Mouse (Mus musculus): ENCODE measurements around the gene As3mt. TPM values are rescaled to one million over a fixed set of nuclear protein-coding genes. Genes with fewer than 3 reads are reported as not detected.

As3mt gene
- polyA plus RNA-seq, 2 experiments, result 16.2 to 26.8 TPM

DNA sequence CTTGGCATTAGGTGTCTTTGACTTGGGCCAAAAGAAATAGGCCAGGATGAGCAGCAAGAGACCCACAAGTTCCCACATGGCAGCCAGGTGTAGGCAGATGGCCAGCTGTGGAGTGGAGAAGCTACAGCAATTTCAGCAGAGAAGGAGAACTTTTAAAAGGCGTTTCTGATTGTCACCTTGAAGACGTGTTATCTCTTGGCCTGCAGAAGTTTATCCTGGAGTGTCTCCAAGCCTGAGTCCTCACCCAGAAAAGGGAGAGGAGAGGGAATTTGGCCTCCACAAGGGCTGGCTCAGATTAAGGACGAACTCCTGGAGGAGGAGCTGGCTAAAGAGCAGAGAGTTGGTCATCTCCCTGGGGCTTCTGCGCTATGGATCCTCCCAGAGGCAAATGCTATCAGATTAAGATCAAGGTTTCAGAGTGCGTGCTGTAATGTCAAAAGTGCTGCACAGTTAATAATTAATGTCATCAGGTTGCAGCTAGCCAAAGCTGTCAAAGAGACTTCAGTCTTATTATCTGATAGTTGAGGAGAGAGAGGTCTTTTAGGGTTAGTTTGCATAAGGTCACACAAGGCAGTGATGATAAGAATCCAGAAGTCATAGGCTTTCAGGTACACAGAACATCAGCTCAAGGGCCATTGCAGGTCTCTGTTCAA is 34.4 kb upstream of the As3mt start, which contains the start of gene Cyp17a1:
Gene Cyp17a1, minus strand, starts transcription at position 407 of the 653 bp plus-strand sequence.
- no peaks in the 10 kb centered on the region for H3K36me3 ChIP-seq (ENCODE audit: control insufficient read depth, insufficient read depth, low read length)
- H3K9me3 ChIP-seq (ENCODE audit: control insufficient read depth, low read length), result no peaks in the 10 kb centered on the region
- 62% methylated on average over 5 of the region's 5 CpGs for WGBS
- H3K27me3 ChIP-seq (ENCODE audit: control insufficient read depth, insufficient read depth, low read length), result no peaks in the 10 kb centered on the region
- ATAC-seq (ENCODE audit: low FRiP score, low read depth) (no peak), DNase-seq (ENCODE audit: low spot score) (no peak)
- TF ChIP-seq POLR2A (IDR thresholded peaks at IDR 0.05; ENCODE audit: borderline replicate concordance, extremely low read depth, insufficient read depth, insufficient read length), result no peak
- no peak within 1 kb of the TSS for H3K9ac ChIP-seq (ENCODE audit: low read depth, low read length, severe bottlenecking)
- no peak within 1 kb of the TSS for H3K27ac ChIP-seq (replicated peaks; ENCODE audit: low read depth, low read length)
- H3K4me2 ChIP-seq (replicated peaks; ENCODE audit: low read depth, low read length, severe bottlenecking), result no peak within 1 kb of the TSS
- H3K4me1 ChIP-seq (ENCODE audit: control insufficient read depth, insufficient read depth, low read length), result no peaks in the 10 kb centered on the region
- H3K4me3 ChIP-seq (replicated peaks; ENCODE audit: low read length), result no peak within 1 kb of the TSS

DNA sequence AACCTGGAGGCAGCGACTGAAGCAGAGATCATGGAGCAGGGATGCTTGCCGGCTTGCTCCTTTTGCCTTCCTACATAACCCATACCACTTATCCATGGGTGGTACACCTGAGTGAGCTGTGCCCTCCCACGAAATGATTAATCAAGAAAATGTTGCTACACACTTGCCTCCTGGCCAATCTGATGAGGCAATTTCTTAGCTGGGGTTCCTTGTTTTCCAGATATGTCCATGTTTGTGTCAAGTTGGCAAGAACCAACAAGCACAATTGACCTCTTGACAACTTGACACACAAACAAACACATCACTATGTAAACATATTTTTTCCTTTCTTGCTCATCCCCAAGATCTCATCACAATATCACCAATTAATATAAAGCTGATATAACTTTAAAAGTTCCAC is 31.6 kb upstream of the As3mt start:
- ATAC-seq (ENCODE audit: low FRiP score, low read depth) (no peak), DNase-seq (ENCODE audit: low spot score) (no peak)
- Histone ChIP-seq H3K9me3 (ENCODE audit: control insufficient read depth, low read length) (no peaks in the 10 kb centered on the region), H3K36me3 (ENCODE audit: control insufficient read depth, insufficient read depth, low read length) (no peaks in the 10 kb centered on the region), H3K4me2 (replicated peaks; ENCODE audit: low read depth, low read length, severe bottlenecking) (no peak overlapping the region), H3K27me3 (ENCODE audit: control insufficient read depth, insufficient read depth, low read length) (no peaks in the 10 kb centered on the region), H3K4me1 (ENCODE audit: control insufficient read depth, insufficient read depth, low read length) (no peaks in the 10 kb centered on the region), H3K27ac (replicated peaks; ENCODE audit: low read depth, low read length) (no peak overlapping the region), H3K4me3 (replicated peaks; ENCODE audit: low read length) (no peak overlapping the region), H3K9ac (ENCODE audit: low read depth, low read length, severe bottlenecking) (no peak overlapping the region)
- WGBS, result 73% methylated on average over 3 of the region's 3 CpGs
- no peak for TF ChIP-seq POLR2A (IDR thresholded peaks at IDR 0.05; ENCODE audit: borderline replicate concordance, extremely low read depth, insufficient read depth, insufficient read length)

DNA sequence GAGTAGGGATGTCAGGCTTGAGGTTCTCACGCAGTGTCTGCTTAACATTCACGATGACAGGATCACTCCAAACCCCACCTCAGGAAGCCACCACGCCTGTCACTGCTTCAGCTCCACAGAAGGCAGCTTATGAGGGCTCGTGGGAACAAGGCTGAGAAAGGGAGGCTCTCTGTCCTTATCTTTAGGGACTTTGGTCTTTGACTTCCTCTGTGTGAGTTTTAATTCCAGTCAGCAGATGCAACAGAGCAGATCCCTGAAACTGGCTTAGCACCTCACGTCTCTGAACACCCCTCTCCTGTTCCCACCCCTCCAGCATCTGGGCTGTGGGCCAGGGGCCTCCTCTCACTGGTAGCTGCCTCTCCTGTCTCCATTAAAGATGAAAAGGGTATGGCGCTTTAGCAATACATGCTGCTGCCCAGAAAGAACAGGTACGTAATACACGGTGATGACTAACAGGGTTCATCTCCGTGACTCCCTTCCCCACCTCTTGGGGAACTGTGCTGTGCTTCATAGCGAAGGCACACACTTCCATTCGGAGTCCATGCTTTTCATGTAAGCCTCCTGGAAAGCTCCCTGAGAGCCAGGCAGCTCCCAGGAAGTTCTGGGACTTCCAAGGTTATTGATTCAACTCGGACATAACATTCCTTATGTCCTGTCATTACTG is 27.4 kb upstream of the As3mt start:
- ATAC-seq (ENCODE audit: low FRiP score, low read depth), result no peak
- no peak for DNase-seq (ENCODE audit: low spot score)
- WGBS, result 56% methylated on average over 12 of the region's 12 CpGs

DNA sequence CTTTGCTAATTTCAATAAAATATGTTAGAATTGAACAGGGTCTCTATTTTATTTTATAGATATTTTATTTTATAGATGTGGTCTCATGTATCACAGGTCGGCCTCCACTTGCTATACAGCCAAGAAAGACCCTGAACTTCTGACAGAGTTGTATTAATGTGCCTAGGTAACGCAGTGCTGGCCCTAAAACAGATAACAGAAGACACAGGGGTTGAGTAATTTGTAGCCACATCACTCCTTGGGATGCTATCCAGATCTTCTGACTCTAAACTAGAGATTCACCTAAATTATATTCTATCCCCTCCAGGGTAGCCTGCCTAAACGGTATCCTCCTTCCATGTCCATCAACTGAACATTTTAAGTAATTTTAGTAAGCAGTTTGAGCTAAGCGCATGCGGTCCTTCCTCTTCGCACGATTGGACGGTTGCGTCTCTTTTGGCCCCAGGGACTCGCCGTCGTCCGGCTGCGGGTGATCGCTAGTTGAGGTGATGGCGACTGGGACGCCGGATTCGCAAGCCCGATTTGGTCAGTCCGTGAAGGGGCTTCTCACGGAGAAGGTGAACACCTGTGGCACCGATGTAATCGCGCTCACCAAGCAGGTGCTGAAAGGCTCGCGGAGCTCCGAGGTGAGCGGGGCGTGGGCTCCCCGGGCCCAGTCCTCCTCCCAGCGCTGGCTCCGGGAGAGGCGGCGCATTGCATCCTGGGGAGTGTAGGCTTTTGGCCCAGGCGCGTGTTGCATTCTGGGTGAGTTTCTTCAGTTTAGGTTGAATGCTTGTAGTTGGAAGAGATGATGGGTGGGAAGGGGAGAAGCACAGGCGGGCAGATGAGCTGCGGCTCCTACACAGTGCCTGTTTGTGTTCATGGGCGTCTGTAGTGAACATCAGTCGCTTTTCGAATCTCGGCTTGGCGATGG is 17.5 kb upstream of the As3mt start, which contains the start of gene Borcs7:
Gene Borcs7, plus strand, starts transcription at position 447 of the 913 bp plus-strand sequence.
- Histone ChIP-seq H3K27ac (replicated peaks; ENCODE audit: low read depth, low read length) (peak within 1 kb of the TSS; percentile 74), H3K9me3 (ENCODE audit: control insufficient read depth, low read length) (no peaks in the 10 kb centered on the region), H3K4me3 (replicated peaks; ENCODE audit: low read length) (peak within 1 kb of the TSS; percentile 67), H3K9ac (ENCODE audit: low read depth, low read length, severe bottlenecking) (peak within 1 kb of the TSS; percentile 81), H3K36me3 (ENCODE audit: control insufficient read depth, insufficient read depth, low read length) (no peaks in the 10 kb centered on the region), H3K4me2 (replicated peaks; ENCODE audit: low read depth, low read length, severe bottlenecking) (peak within 1 kb of the TSS; percentile 61), H3K4me1 (ENCODE audit: control insufficient read depth, insufficient read depth, low read length) (peaks cover 9% of the 10 kb centered on the region), H3K27me3 (ENCODE audit: control insufficient read depth, insufficient read depth, low read length) (no peaks in the 10 kb centered on the region)
- TF ChIP-seq POLR2A (IDR thresholded peaks at IDR 0.05; ENCODE audit: borderline replicate concordance, extremely low read depth, insufficient read depth, insufficient read length), result 0 out of 2 replicates have a peak, but pooled peaks have one; percentile 50
- peak; percentile 96 for ATAC-seq (ENCODE audit: low FRiP score, low read depth)
- DNase-seq (ENCODE audit: low spot score), result peak; percentile 90
- WGBS, result 2% methylated on average over 44 of the region's 44 CpGs

More for the DNA sequence above, 27.4 kb upstream of the As3mt start:
- Histone ChIP-seq H3K27ac (replicated peaks; ENCODE audit: low read depth, low read length) (no peak overlapping the region), H3K4me3 (replicated peaks; ENCODE audit: low read length) (no peak overlapping the region), H3K9me3 (ENCODE audit: control insufficient read depth, low read length) (no peaks in the 10 kb centered on the region), H3K4me2 (replicated peaks; ENCODE audit: low read depth, low read length, severe bottlenecking) (no peak overlapping the region), H3K9ac (ENCODE audit: low read depth, low read length, severe bottlenecking) (no peak overlapping the region), H3K27me3 (ENCODE audit: control insufficient read depth, insufficient read depth, low read length) (no peaks in the 10 kb centered on the region), H3K36me3 (ENCODE audit: control insufficient read depth, insufficient read depth, low read length) (no peaks in the 10 kb centered on the region), H3K4me1 (ENCODE audit: control insufficient read depth, insufficient read depth, low read length) (no peaks in the 10 kb centered on the region)
- TF ChIP-seq POLR2A (IDR thresholded peaks at IDR 0.05; ENCODE audit: borderline replicate concordance, extremely low read depth, insufficient read depth, insufficient read length), result no peak

DNA sequence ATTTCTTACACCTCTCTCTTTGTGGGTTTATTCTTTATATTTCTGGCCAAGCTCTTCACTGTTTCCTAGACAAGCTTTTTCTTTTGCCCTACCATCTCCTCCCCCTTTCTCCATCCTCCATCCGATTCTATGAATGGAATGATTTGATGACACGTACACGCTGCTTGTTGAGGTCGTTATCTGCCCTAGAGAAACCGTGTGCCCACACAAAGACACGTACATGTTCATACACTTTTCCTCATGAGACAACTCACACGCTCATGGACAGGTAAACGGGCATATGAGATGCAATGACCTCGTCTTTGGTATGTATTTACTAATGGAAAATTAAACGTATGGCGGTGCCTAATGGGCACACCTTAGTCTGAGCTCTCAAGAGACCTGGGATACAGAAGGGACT is 16.9 kb upstream of the As3mt start:
- DNase-seq (ENCODE audit: low spot score) (no peak), ATAC-seq (ENCODE audit: low FRiP score, low read depth) (no peak)
- Histone ChIP-seq H3K9me3 (ENCODE audit: control insufficient read depth, low read length) (no peaks in the 10 kb centered on the region), H3K4me3 (replicated peaks; ENCODE audit: low read length) (peak overlapping the region; percentile 67), H3K4me2 (replicated peaks; ENCODE audit: low read depth, low read length, severe bottlenecking) (peak overlapping the region; percentile 61), H3K27ac (replicated peaks; ENCODE audit: low read depth, low read length) (peak overlapping the region; percentile 74), H3K9ac (ENCODE audit: low read depth, low read length, severe bottlenecking) (peak overlapping the region; percentile 81), H3K4me1 (ENCODE audit: control insufficient read depth, insufficient read depth, low read length) (peaks cover 9% of the 10 kb centered on the region), H3K27me3 (ENCODE audit: control insufficient read depth, insufficient read depth, low read length) (no peaks in the 10 kb centered on the region), H3K36me3 (ENCODE audit: control insufficient read depth, insufficient read depth, low read length) (no peaks in the 10 kb centered on the region)
- no peak for TF ChIP-seq POLR2A (IDR thresholded peaks at IDR 0.05; ENCODE audit: borderline replicate concordance, extremely low read depth, insufficient read depth, insufficient read length)
- WGBS, result 81% methylated on average over 11 of the region's 11 CpGs
